Mouse (Mus musculus) testis, adult 2 months (tissue): ENCODE results near the gene Emilin3.

ENCODE experiments used
- CTCF ChIP-seq: fragments of 200-500 bp; IDR thresholded peaks from 2 replicates; pipeline ENCODE4 v1.5.1; 2012; ENCODE audit warnings: low read depth, mild to moderate bottlenecking, inconsistent platforms, low read length, moderate library complexity; ENCODE audit not compliant: control insufficient read depth, insufficient read depth, insufficient replicate concordance
- POLR2A ChIP-seq: fragments of 200-500 bp; IDR thresholded peaks from 2 replicates; pipeline ENCODE4 v1.6.1; 2012; ENCODE audit warnings: low read depth, mild to moderate bottlenecking, inconsistent platforms, low read length, moderate library complexity; ENCODE audit not compliant: control insufficient read depth

DNA sequence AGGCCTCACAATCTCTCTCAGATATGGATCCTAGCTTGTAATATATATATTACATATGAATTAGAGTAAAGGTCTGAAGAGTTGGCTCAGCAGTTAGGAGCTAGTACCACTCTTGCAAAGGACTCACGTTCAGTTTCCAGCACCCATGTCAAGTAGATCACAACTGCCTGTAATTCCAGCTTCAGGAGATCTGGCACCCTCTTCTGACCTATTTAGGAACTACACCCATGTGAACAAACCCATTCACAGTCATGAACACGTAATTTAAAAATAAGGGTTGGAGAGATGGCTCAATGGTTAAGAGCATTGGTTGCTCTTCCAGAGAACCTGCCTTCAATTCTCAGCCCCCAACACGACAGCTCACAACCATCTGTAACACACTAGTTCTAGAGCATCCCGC, 36.0 kb downstream of the Emilin3 start:
- TF ChIP-seq POLR2A (no peak), CTCF (no peak)
